Mouse (Mus musculus): ENCODE measurements around the gene Slc25a34. TPM values are rescaled to one million over a fixed set of nuclear protein-coding genes. Genes with fewer than 3 reads are reported as not detected.

The Slc25a34 gene
- polyA plus RNA-seq, 1 experiment: 0.82 TPM

DNA sequence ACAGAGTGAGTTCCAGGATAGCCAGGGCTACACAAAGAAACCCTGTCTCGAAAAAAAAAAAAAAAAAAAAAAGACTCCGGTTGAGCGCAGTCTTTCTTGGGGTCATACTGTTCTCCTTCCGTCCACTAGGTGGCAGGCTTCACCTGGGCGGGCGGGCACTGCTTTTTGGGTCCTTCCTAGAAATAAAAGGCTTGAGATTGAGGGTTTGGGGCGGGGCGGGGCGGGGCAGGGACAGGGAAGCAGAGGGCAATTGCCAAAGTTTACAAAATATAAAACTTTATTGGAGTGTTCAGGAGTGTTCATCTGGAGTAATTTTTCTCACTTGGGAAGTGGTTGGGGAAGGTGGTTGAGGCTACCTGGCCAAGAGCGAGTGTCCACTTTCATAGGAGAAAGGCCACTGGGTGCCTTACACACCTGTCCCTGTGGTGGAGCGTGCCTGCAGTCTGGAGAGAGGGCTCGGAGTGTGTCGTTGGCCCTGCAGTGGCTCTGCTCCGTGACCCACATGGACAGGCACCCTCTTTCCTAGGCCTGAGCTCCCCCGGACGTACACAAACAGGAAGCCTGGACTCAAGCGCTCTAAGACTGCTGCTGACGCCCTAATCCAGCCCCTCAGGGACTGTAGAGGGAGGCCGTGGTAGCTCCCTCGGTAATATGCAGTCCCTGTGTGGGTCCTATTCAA is 4.9 kb downstream of the Slc25a34 start, which contains the start of gene Tmem82:
Gene Tmem82 (minus strand): TSS at position 69 of the 679 bp plus-strand sequence.
- Histone ChIP-seq H3K27me3 (ENCODE audit: control insufficient read depth, insufficient read depth, low read length, poor library complexity, severe bottlenecking) (no peaks in the 10 kb centered on the region), H3K27ac (ENCODE audit: insufficient read depth, low read length) (no peak within 1 kb of the TSS)

DNA sequence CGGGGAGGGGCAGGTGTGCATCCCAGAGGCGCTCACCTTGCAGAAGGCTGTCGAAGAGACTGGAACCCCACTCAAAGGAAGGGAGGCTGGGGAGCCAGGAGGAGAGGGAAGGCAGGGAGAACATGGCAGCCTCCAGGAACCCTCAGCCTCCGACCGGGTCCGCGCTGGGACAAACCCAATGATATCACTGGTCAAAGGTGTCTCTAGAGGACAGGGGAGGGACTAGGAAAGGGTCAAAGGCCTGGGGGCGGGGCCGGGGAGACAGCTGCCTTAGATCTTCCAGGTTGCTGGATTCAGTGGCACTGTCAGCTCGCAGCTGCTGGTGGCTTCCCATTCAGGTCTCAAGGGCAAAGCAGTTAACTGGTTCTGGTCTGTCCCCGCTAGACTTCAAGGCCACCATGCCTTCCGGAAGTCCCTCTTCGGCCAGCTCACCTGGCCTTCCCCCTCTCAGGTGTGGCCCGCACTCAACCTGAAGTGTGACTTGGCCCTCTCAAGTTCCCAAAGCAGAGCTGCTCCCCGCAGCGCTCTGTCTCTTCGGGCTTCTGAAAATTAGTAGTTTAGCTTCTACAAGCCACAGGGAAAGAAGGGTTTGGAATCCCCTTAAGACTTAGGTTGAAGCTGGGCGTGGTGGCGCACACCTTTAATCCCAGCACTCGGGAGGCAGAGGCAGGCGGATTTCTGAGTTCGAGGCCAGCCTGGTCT is 5.6 kb downstream of the Slc25a34 start:
- peak overlapping the region; percentile 62 for H3K4me3 ChIP-seq (ENCODE audit: low read depth, low read length)
- TF ChIP-seq EP300 (IDR thresholded peaks at IDR 0.05; ENCODE audit: insufficient read depth, low read depth, low read length) (no peak), POLR2A (IDR thresholded peaks at IDR 0.05; ENCODE audit: insufficient read depth, low read length) (no peak), CTCF (IDR thresholded peaks at IDR 0.05; ENCODE audit: low read depth, low read length) (no peak)
- no peak overlapping the region for H3K27ac ChIP-seq (ENCODE audit: insufficient read depth, low read length)
- H3K4me1 ChIP-seq (ENCODE audit: control insufficient read depth, insufficient read depth, low read length): peaks cover 2% of the 10 kb centered on the region
- no peaks in the 10 kb centered on the region for H3K27me3 ChIP-seq (ENCODE audit: control insufficient read depth, insufficient read depth, low read length, poor library complexity, severe bottlenecking)
- H3K9ac ChIP-seq (ENCODE audit: low read depth, poor library complexity, severe bottlenecking): peak overlapping the region; percentile 43
- H3K36me3 ChIP-seq (ENCODE audit: control insufficient read depth, insufficient read depth, low read length, poor library complexity, severe bottlenecking): no peaks in the 10 kb centered on the region
- no peaks in the 10 kb centered on the region for H3K9me3 ChIP-seq (replicated peaks; ENCODE audit: control insufficient read depth, insufficient read depth, low read length, poor library complexity, severe bottlenecking)

More for the DNA sequence above, 4.9 kb downstream of the Slc25a34 start, which contains the start of gene Tmem82:
- no peaks in the 10 kb centered on the region for H3K9me3 ChIP-seq (replicated peaks; ENCODE audit: control insufficient read depth, insufficient read depth, low read length, poor library complexity, severe bottlenecking)
- TF ChIP-seq POLR2A (IDR thresholded peaks at IDR 0.05; ENCODE audit: insufficient read depth, low read length) (no peak), CTCF (IDR thresholded peaks at IDR 0.05; ENCODE audit: low read depth, low read length) (peak; percentile 73)
- H3K9ac ChIP-seq (ENCODE audit: low read depth, poor library complexity, severe bottlenecking): peak within 1 kb of the TSS; percentile 43
- H3K36me3 ChIP-seq (ENCODE audit: control insufficient read depth, insufficient read depth, low read length, poor library complexity, severe bottlenecking): no peaks in the 10 kb centered on the region
- H3K4me3 ChIP-seq (ENCODE audit: low read depth, low read length): peak within 1 kb of the TSS; percentile 62
- H3K4me1 ChIP-seq (ENCODE audit: control insufficient read depth, insufficient read depth, low read length): peaks cover 2% of the 10 kb centered on the region

DNA sequence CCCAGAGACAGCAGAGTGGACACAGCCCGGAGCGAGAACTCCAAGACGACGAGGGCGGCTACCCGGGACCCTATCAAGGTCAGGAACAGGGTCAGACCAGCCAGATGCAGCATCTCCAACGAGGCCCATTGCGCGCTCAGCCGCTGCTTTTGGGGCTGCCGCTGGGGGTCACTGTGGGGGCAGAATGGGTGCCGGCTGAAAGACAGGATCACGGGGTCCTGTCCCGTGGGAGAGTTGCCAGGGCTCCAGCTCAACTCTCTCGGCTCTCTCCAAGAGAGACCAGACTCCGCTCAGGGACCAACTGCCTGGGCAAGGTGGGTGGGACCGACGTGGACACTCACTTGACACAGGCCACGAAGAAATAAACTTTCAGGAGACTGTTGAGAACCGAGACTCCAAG is 6.3 kb downstream of the Slc25a34 start:
- H3K36me3 ChIP-seq (ENCODE audit: control insufficient read depth, insufficient read depth, low read length, poor library complexity, severe bottlenecking): no peaks in the 10 kb centered on the region
- no peaks in the 10 kb centered on the region for H3K27me3 ChIP-seq (ENCODE audit: control insufficient read depth, insufficient read depth, low read length, poor library complexity, severe bottlenecking)
- TF ChIP-seq EP300 (IDR thresholded peaks at IDR 0.05; ENCODE audit: insufficient read depth, low read depth, low read length) (peak; percentile 44; the same call in 1 of the 2 replicates), CTCF (IDR thresholded peaks at IDR 0.05; ENCODE audit: low read depth, low read length) (peak; percentile 83), POLR2A (IDR thresholded peaks at IDR 0.05; ENCODE audit: insufficient read depth, low read length) (no peak)
- no peak overlapping the region for H3K27ac ChIP-seq (ENCODE audit: insufficient read depth, low read length)
- peaks cover 2% of the 10 kb centered on the region for H3K4me1 ChIP-seq (ENCODE audit: control insufficient read depth, insufficient read depth, low read length)
- H3K4me3 ChIP-seq (ENCODE audit: low read depth, low read length): peak overlapping the region; percentile 62
- H3K9me3 ChIP-seq (replicated peaks; ENCODE audit: control insufficient read depth, insufficient read depth, low read length, poor library complexity, severe bottlenecking): no peaks in the 10 kb centered on the region
- peak overlapping the region; percentile 43 for H3K9ac ChIP-seq (ENCODE audit: low read depth, poor library complexity, severe bottlenecking)

DNA sequence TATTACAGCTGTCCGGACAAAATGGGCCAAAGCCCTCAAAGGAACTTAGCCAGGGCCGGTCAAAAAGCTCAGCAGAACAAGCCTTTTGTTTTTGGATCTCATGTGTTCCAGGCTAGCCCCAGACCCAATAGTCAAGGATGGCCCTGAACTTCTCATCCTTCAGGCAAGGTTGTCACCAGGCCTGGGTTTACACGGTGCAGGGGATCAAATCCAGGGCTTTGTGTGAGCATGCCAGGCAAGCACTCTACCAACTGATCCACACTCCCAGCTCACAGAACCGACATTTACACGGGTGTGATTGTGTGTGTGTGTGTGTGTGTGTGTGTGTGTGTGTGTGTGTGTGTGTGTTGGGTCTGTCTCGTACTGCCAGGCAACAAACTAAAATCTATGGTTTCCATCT is 6.8 kb downstream of the Slc25a34 start:
- Histone ChIP-seq H3K9me3 (replicated peaks; ENCODE audit: control insufficient read depth, insufficient read depth, low read length, poor library complexity, severe bottlenecking) (no peaks in the 10 kb centered on the region), H3K27me3 (ENCODE audit: control insufficient read depth, insufficient read depth, low read length, poor library complexity, severe bottlenecking) (no peaks in the 10 kb centered on the region), H3K4me1 (ENCODE audit: control insufficient read depth, insufficient read depth, low read length) (peaks cover 2% of the 10 kb centered on the region), H3K9ac (ENCODE audit: low read depth, poor library complexity, severe bottlenecking) (no peak overlapping the region), H3K36me3 (ENCODE audit: control insufficient read depth, insufficient read depth, low read length, poor library complexity, severe bottlenecking) (no peaks in the 10 kb centered on the region), H3K27ac (ENCODE audit: insufficient read depth, low read length) (no peak overlapping the region), H3K4me3 (ENCODE audit: low read depth, low read length) (no peak overlapping the region)
- TF ChIP-seq EP300 (IDR thresholded peaks at IDR 0.05; ENCODE audit: insufficient read depth, low read depth, low read length): no peak
- TF ChIP-seq POLR2A (IDR thresholded peaks at IDR 0.05; ENCODE audit: insufficient read depth, low read length): no peak
- TF ChIP-seq CTCF (IDR thresholded peaks at IDR 0.05; ENCODE audit: low read depth, low read length): no peak

DNA sequence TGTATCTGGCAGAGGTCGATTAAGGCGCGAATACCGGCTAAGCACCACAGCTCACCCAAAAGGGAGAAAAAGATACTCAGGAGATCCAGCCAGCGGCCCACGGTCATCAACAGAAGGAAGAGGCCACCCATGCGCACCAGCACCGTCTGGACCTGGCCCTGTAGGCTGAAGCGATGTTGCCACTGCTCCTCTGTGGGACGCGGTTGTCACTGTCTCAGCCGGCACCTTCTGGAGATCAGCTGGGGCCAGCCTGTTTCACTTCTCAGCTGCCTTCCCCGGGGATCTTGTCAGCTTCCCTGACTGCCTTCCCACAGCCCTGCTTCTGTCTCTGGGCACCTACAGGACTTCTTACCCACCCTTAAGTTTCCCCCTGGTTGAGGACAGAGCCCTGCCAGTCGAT is 8.7 kb downstream of the Slc25a34 start:
- Histone ChIP-seq H3K4me1 (ENCODE audit: control insufficient read depth, insufficient read depth, low read length) (peaks cover 2% of the 10 kb centered on the region), H3K9ac (ENCODE audit: low read depth, poor library complexity, severe bottlenecking) (no peak overlapping the region), H3K4me3 (ENCODE audit: low read depth, low read length) (no peak overlapping the region), H3K27ac (ENCODE audit: insufficient read depth, low read length) (no peak overlapping the region), H3K36me3 (ENCODE audit: control insufficient read depth, insufficient read depth, low read length, poor library complexity, severe bottlenecking) (no peaks in the 10 kb centered on the region), H3K9me3 (replicated peaks; ENCODE audit: control insufficient read depth, insufficient read depth, low read length, poor library complexity, severe bottlenecking) (no peaks in the 10 kb centered on the region), H3K27me3 (ENCODE audit: control insufficient read depth, insufficient read depth, low read length, poor library complexity, severe bottlenecking) (no peaks in the 10 kb centered on the region)
- no peak for TF ChIP-seq POLR2A (IDR thresholded peaks at IDR 0.05; ENCODE audit: insufficient read depth, low read length)
- TF ChIP-seq EP300 (IDR thresholded peaks at IDR 0.05; ENCODE audit: insufficient read depth, low read depth, low read length): no peak
- no peak for TF ChIP-seq CTCF (IDR thresholded peaks at IDR 0.05; ENCODE audit: low read depth, low read length)

DNA sequence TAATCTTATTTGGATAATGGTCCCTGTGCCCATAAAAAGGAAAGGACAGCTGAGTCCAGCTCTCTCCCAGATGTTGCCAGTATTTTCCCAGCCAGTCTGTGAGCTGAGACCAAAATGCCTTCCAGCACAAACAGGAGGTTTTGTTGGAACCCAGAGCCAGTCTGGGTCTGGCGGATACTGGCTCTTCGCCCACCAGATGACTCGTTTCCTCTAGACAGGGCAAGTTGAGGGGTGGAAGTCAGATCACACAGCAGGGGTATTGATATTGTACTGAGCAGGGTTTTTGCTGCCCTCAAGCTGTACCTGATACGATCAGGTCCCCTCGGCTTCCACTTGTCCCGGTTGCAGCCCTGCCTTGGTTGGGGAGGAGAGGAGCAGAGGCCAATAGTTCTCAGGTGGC is 14.1 kb downstream of the Slc25a34 start:
- Histone ChIP-seq H3K36me3 (ENCODE audit: control insufficient read depth, insufficient read depth, low read length, poor library complexity, severe bottlenecking) (no peaks in the 10 kb centered on the region), H3K27ac (ENCODE audit: insufficient read depth, low read length) (no peak overlapping the region), H3K9ac (ENCODE audit: low read depth, poor library complexity, severe bottlenecking) (no peak overlapping the region), H3K4me1 (ENCODE audit: control insufficient read depth, insufficient read depth, low read length) (no peaks in the 10 kb centered on the region), H3K9me3 (replicated peaks; ENCODE audit: control insufficient read depth, insufficient read depth, low read length, poor library complexity, severe bottlenecking) (no peaks in the 10 kb centered on the region), H3K27me3 (ENCODE audit: control insufficient read depth, insufficient read depth, low read length, poor library complexity, severe bottlenecking) (no peaks in the 10 kb centered on the region), H3K4me3 (ENCODE audit: low read depth, low read length) (no peak overlapping the region)
- no peak for TF ChIP-seq EP300 (IDR thresholded peaks at IDR 0.05; ENCODE audit: insufficient read depth, low read depth, low read length)
- TF ChIP-seq POLR2A (IDR thresholded peaks at IDR 0.05; ENCODE audit: insufficient read depth, low read length): no peak
- no peak for TF ChIP-seq CTCF (IDR thresholded peaks at IDR 0.05; ENCODE audit: low read depth, low read length)
